Mouse (Mus musculus): ENCODE results near the gene Myo1d. TPM values are rescaled to one million over a fixed set of nuclear protein-coding genes. Genes with fewer than 3 reads are reported as not detected.

Myo1d gene
- total and polyA plus RNA-seq, 2 experiments from 2014 or later, result 1.8 to 2.5 TPM

DNA sequence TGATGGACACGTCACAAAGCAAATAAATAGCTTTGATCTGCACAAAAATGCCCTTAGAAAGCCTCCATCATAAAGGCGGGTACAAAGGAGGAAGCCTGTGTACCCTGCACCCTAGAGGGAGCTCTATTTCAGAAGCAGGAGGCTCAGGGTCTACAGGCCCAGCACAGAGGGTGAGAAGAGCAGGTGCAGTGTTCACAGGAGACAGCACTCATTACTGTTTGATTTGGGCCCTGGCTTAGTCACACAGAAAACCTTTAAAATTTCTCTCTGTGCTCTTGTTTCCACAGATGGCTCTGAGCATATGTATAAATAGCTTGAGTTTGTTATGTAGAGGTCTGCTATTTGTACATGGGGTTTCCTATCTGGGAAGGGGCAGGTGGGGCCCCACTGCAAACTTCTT, 233.6 kb downstream of the Myo1d start:
- peak; percentile 5; the same call in 1 of the 2 replicates for TF ChIP-seq CTCF (IDR thresholded peaks at IDR 0.05)
- WGBS, result 56% methylated on average over 2 of the region's 2 CpGs
- Histone ChIP-seq H3K36me3 (ENCODE audit: insufficient read depth, low read length) (no peaks in the 10 kb centered on the region), H3K27ac (ENCODE audit: low read depth, low read length) (no peak overlapping the region), H3K27me3 (ENCODE audit: insufficient read depth, low read length) (no peaks in the 10 kb centered on the region), H3K4me3 (ENCODE audit: low read depth, low read length) (no peak overlapping the region), H3K9me3 (ENCODE audit: low read length) (no peaks in the 10 kb centered on the region), H3K4me2 (ENCODE audit: low read depth, low read length, poor library complexity, severe bottlenecking) (no peak overlapping the region), H3K4me1 (ENCODE audit: insufficient read depth, low read length) (0 out of 2 replicates have a peak, but pooled peaks cover 8% of the 10 kb centered on the region), H3K9ac (replicated peaks; ENCODE audit: low read length, poor library complexity, severe bottlenecking) (no peak overlapping the region)
- ATAC-seq (ENCODE audit: low FRiP score) (no peak), DNase-seq (ENCODE audit: low spot score) (no peak)

GRCm38 (mm10) chr11:80539056-80539455, 240.8 kb downstream of the Myo1d start:
- Histone ChIP-seq H3K9me3 (ENCODE audit: low read length) (no peaks in the 10 kb centered on the region), H3K27ac (ENCODE audit: low read depth, low read length) (no peak overlapping the region), H3K4me3 (ENCODE audit: low read depth, low read length) (no peak overlapping the region), H3K36me3 (ENCODE audit: insufficient read depth, low read length) (no peaks in the 10 kb centered on the region), H3K4me1 (ENCODE audit: insufficient read depth, low read length) (no peaks in the 10 kb centered on the region), H3K4me2 (ENCODE audit: low read depth, low read length, poor library complexity, severe bottlenecking) (no peak overlapping the region), H3K27me3 (ENCODE audit: insufficient read depth, low read length) (no peaks in the 10 kb centered on the region), H3K9ac (replicated peaks; ENCODE audit: low read length, poor library complexity, severe bottlenecking) (no peak overlapping the region)
- ATAC-seq (ENCODE audit: low FRiP score) (no peak), DNase-seq (ENCODE audit: low spot score) (no peak)
- WGBS, result 86% methylated on average over 4 of the region's 4 CpGs
- no peak for TF ChIP-seq CTCF (IDR thresholded peaks at IDR 0.05)

DNA sequence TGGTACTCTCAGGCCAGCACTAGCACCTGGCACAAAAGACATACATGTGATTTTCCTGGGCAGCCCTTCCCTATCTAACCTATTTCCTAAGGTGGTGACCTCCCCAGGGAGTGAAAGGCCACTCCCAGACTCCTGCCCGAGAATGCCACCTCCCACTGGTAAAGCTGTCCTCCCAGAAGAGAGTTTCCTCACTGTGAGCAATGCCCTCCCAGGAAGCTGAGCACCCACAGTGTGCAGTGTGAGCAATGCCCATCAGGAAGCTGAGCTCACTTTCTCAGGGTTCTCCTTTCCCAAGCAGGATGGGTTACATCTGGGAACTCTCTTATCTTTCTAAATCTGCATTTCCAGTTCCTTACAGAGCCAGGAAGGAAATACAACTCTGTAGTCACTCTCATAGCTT, 246.9 kb downstream of the Myo1d start:
- H3K27ac ChIP-seq (ENCODE audit: low read depth, low read length), result no peak overlapping the region

GRCm38 (mm10) chr11:80529149-80529548, 250.7 kb downstream of the Myo1d start:
- 86% methylated on average over 8 of the region's 8 CpGs for WGBS
- Histone ChIP-seq H3K36me3 (ENCODE audit: insufficient read depth, low read length) (no peaks in the 10 kb centered on the region), H3K4me3 (ENCODE audit: low read depth, low read length) (no peak overlapping the region), H3K9ac (replicated peaks; ENCODE audit: low read length, poor library complexity, severe bottlenecking) (no peak overlapping the region), H3K27ac (ENCODE audit: low read depth, low read length) (no peak overlapping the region), H3K27me3 (ENCODE audit: insufficient read depth, low read length) (no peaks in the 10 kb centered on the region), H3K4me2 (ENCODE audit: low read depth, low read length, poor library complexity, severe bottlenecking) (no peak overlapping the region), H3K9me3 (ENCODE audit: low read length) (no peaks in the 10 kb centered on the region), H3K4me1 (ENCODE audit: insufficient read depth, low read length) (no peaks in the 10 kb centered on the region)
- no peak for ATAC-seq (ENCODE audit: low FRiP score)
- no peak for TF ChIP-seq CTCF (IDR thresholded peaks at IDR 0.05)
- no peak for DNase-seq (ENCODE audit: low spot score)

More for the DNA sequence above, 246.9 kb downstream of the Myo1d start:
- DNase-seq (ENCODE audit: low spot score) (no peak), ATAC-seq (ENCODE audit: low FRiP score) (no peak)
- H3K4me2 ChIP-seq (ENCODE audit: low read depth, low read length, poor library complexity, severe bottlenecking), result no peak overlapping the region
- H3K9ac ChIP-seq (replicated peaks; ENCODE audit: low read length, poor library complexity, severe bottlenecking), result no peak overlapping the region
- H3K4me1 ChIP-seq (ENCODE audit: insufficient read depth, low read length), result no peaks in the 10 kb centered on the region
- no peaks in the 10 kb centered on the region for H3K27me3 ChIP-seq (ENCODE audit: insufficient read depth, low read length)
- no peaks in the 10 kb centered on the region for H3K36me3 ChIP-seq (ENCODE audit: insufficient read depth, low read length)
- no peak for TF ChIP-seq CTCF (IDR thresholded peaks at IDR 0.05)
- no peaks in the 10 kb centered on the region for H3K9me3 ChIP-seq (ENCODE audit: low read length)
- WGBS, result 44% methylated on average over 1 of the region's 1 CpGs
- no peak overlapping the region for H3K4me3 ChIP-seq (ENCODE audit: low read depth, low read length)

GRCm38 (mm10) chr11:80527697-80528096, 252.1 kb downstream of the Myo1d start:
- no peak for DNase-seq (ENCODE audit: low spot score)
- Histone ChIP-seq H3K27ac (ENCODE audit: low read depth, low read length) (no peak overlapping the region), H3K36me3 (ENCODE audit: insufficient read depth, low read length) (no peaks in the 10 kb centered on the region), H3K9ac (replicated peaks; ENCODE audit: low read length, poor library complexity, severe bottlenecking) (no peak overlapping the region), H3K4me1 (ENCODE audit: insufficient read depth, low read length) (no peaks in the 10 kb centered on the region), H3K27me3 (ENCODE audit: insufficient read depth, low read length) (no peaks in the 10 kb centered on the region), H3K4me3 (ENCODE audit: low read depth, low read length) (no peak overlapping the region), H3K4me2 (ENCODE audit: low read depth, low read length, poor library complexity, severe bottlenecking) (no peak overlapping the region), H3K9me3 (ENCODE audit: low read length) (no peaks in the 10 kb centered on the region)
- no peak for ATAC-seq (ENCODE audit: low FRiP score)
- TF ChIP-seq CTCF (IDR thresholded peaks at IDR 0.05), result peak; percentile 39

GRCm38 (mm10) chr11:80524213-80524612, 255.6 kb downstream of the Myo1d start:
- Histone ChIP-seq H3K9ac (replicated peaks; ENCODE audit: low read length, poor library complexity, severe bottlenecking) (no peak overlapping the region), H3K27ac (ENCODE audit: low read depth, low read length) (no peak overlapping the region), H3K4me2 (ENCODE audit: low read depth, low read length, poor library complexity, severe bottlenecking) (no peak overlapping the region), H3K27me3 (ENCODE audit: insufficient read depth, low read length) (no peaks in the 10 kb centered on the region), H3K4me3 (ENCODE audit: low read depth, low read length) (no peak overlapping the region), H3K36me3 (ENCODE audit: insufficient read depth, low read length) (no peaks in the 10 kb centered on the region), H3K4me1 (ENCODE audit: insufficient read depth, low read length) (peaks cover 7% of the 10 kb centered on the region; the same call in 1 of the 2 replicates), H3K9me3 (ENCODE audit: low read length) (no peaks in the 10 kb centered on the region)
- WGBS, result 94% methylated on average over 5 of the region's 5 CpGs
- TF ChIP-seq CTCF (IDR thresholded peaks at IDR 0.05), result no peak
- ATAC-seq (ENCODE audit: low FRiP score) (no peak), DNase-seq (ENCODE audit: low spot score) (no peak)

Data from midbrain, postnatal 0 days (tissue).